Mouse (Mus musculus) MEL (cell line): ENCODE results near the gene Zfp385b. TPM values are rescaled to one million over a fixed set of nuclear protein-coding genes. Genes with fewer than 3 reads are reported as not detected.

Source experiments
- DNase-seq: peaks from one replicate; pipeline ENCODE4 v3.0.0; 2011; ENCODE audit warnings: low read depth, low spot score
- H3K27ac ChIP-seq: 2 replicates; pipeline ENCODE4 v1.5.1; 2012; ENCODE audit warnings: low read depth, mild to moderate bottlenecking, control low read depth, low read length, moderate library complexity; ENCODE audit not compliant: control insufficient read depth
- H3K27me3 ChIP-seq, 2 experiments: fragments of 150-350 bp in 1 of 2; sonication (generic) in 1 of 2; 2 replicates each; pipeline ENCODE4 v1.6.1; 2012; ENCODE audit warnings: low read length in 2 of 2, mild to moderate bottlenecking in 2 of 2, improper control_type of control experiment in 1 of 2, moderate library complexity in 1 of 2; ENCODE audit not compliant: insufficient read depth in 2 of 2, control insufficient read depth in 1 of 2
- H3K36me3 ChIP-seq, 2 experiments: 2 replicates each; pipeline ENCODE4 v1.6.1; 2012 to 2014; ENCODE audit warnings: low read length in 2 of 2, improper control_type of control experiment in 1 of 2, inconsistent platforms in 1 of 2, mild to moderate bottlenecking in 1 of 2; ENCODE audit not compliant: insufficient read depth in 2 of 2, control insufficient read depth in 1 of 2
- H3K4me1 ChIP-seq, 2 experiments: fragments of 150-350 bp in 1 of 2; sonication (generic) in 1 of 2; 2 replicates each; pipeline ENCODE4 v1.6.1; 2012; ENCODE audit warnings: low read length in 2 of 2, improper control_type of control experiment in 1 of 2, mild to moderate bottlenecking in 1 of 2; ENCODE audit not compliant: insufficient read depth in 2 of 2, control insufficient read depth in 1 of 2
- H3K4me3 ChIP-seq, 2 experiments: fragments of 150-350 bp in 1 of 2; sonication (generic) in 1 of 2; 2 replicates each; pipeline ENCODE4 v1.5.1; 2012; ENCODE audit warnings: low read depth in 2 of 2, low read length in 2 of 2, mild to moderate bottlenecking in 2 of 2, moderate library complexity in 2 of 2, control low read depth in 1 of 2, improper control_type of control experiment in 1 of 2; ENCODE audit not compliant: control insufficient read depth in 1 of 2, insufficient read depth in 1 of 2
- H3K79me2 ChIP-seq: 2 replicates; pipeline ENCODE4 v1.6.1; 2012; ENCODE audit warnings: mild to moderate bottlenecking, low read length, moderate library complexity; ENCODE audit not compliant: control insufficient read depth, poor library complexity, insufficient read depth
- H3K9ac ChIP-seq: 2 replicates; pipeline ENCODE4 v1.6.1; 2012; ENCODE audit warnings: low read depth, mild to moderate bottlenecking, control low read depth, low read length, moderate library complexity; ENCODE audit not compliant: control insufficient read depth, poor library complexity, severe bottlenecking
- H3K9me3 ChIP-seq: fragments of 150-350 bp; sonication (generic); replicated peaks from 2 replicates; pipeline ENCODE4 v1.6.1; 2012; ENCODE audit warnings: mild to moderate bottlenecking, low read length, improper control_type of control experiment, moderate library complexity; ENCODE audit not compliant: insufficient read depth
- CHD1 ChIP-seq: IDR thresholded peaks from 2 replicates; pipeline ENCODE4 v1.6.1; 2012; ENCODE audit warnings: low read depth, mild to moderate bottlenecking, inconsistent platforms, low read length, improper control_type of control experiment
- CHD2 ChIP-seq: IDR thresholded peaks from 2 replicates; pipeline ENCODE4 v1.6.1; 2011; ENCODE audit warnings: low read length, improper control_type of control experiment
- ELF1 ChIP-seq: IDR thresholded peaks from 2 replicates; pipeline ENCODE4 v1.6.1; 2014; ENCODE audit warnings: low read depth, mild to moderate bottlenecking, inconsistent platforms, low read length, improper control_type of control experiment, moderate library complexity
- EP300 ChIP-seq, 2 experiments: IDR thresholded peaks; 2 replicates each; pipeline ENCODE4 v1.6.1; 2011; ENCODE audit warnings: improper control_type of control experiment in 2 of 2, low read length in 2 of 2, low read depth in 1 of 2, mild to moderate bottlenecking in 1 of 2
- ETS1 ChIP-seq: IDR thresholded peaks from 2 replicates; pipeline ENCODE4 v1.6.1; 2012; ENCODE audit warnings: low read depth, mild to moderate bottlenecking, inconsistent platforms, low read length, improper control_type of control experiment, moderate library complexity
- GABPA ChIP-seq: IDR thresholded peaks from 2 replicates; pipeline ENCODE4 v1.6.1; 2012; ENCODE audit warnings: low read depth, mild to moderate bottlenecking, inconsistent platforms, low read length, improper control_type of control experiment, moderate library complexity
- GATA1 ChIP-seq: IDR thresholded peaks from 2 replicates; pipeline ENCODE4 v1.6.1; 2011; ENCODE audit warnings: low read depth, low read length, improper control_type of control experiment
- JUND ChIP-seq: IDR thresholded peaks from 2 replicates; pipeline ENCODE4 v1.6.1; 2011; ENCODE audit warnings: low read depth, mild to moderate bottlenecking, improper control_type of control experiment, low read length
- KAT2A ChIP-seq: conservative IDR thresholded peaks from 2 replicates; pipeline ENCODE4 v1.6.1; 2012; ENCODE audit warnings: low read depth, low read length, improper control_type of control experiment, inconsistent platforms
- MAFK ChIP-seq: IDR thresholded peaks from 2 replicates; pipeline ENCODE4 v1.6.1; 2011; ENCODE audit warnings: low read depth, mild to moderate bottlenecking, low read length, improper control_type of control experiment, borderline replicate concordance
- MAX ChIP-seq: IDR thresholded peaks from 2 replicates; pipeline ENCODE4 v1.6.1; 2011; ENCODE audit warnings: low read length, improper control_type of control experiment
- MAZ ChIP-seq: IDR thresholded peaks from 2 replicates; pipeline ENCODE4 v1.6.1; 2012; ENCODE audit warnings: low read depth, mild to moderate bottlenecking, inconsistent platforms, low read length, improper control_type of control experiment
- MEF2A ChIP-seq: IDR thresholded peaks from 2 replicates; pipeline ENCODE4 v1.6.1; 2014; ENCODE audit warnings: low read depth, mild to moderate bottlenecking, inconsistent platforms, low read length, improper control_type of control experiment; ENCODE audit not compliant: poor library complexity, insufficient replicate concordance, severe bottlenecking; ENCODE audit errors: extremely low read depth
- MYB ChIP-seq: IDR thresholded peaks from 2 replicates; pipeline ENCODE4 v1.6.1; 2011; ENCODE audit warnings: mild to moderate bottlenecking, low read depth, low read length, improper control_type of control experiment
- MYC ChIP-seq: IDR thresholded peaks from 2 replicates; pipeline ENCODE4 v1.6.1; 2011; ENCODE audit warnings: low read depth, mild to moderate bottlenecking, low read length, improper control_type of control experiment, moderate library complexity
- NELFE ChIP-seq: IDR thresholded peaks from 2 replicates; pipeline ENCODE4 v1.6.1; 2011; ENCODE audit warnings: low read depth, low read length, improper control_type of control experiment
- POLR2AphosphoS2 ChIP-seq: IDR thresholded peaks from 2 replicates; pipeline ENCODE4 v1.6.1; 2011; ENCODE audit warnings: low read length, improper control_type of control experiment
- RAD21 ChIP-seq: IDR thresholded peaks from 2 replicates; pipeline ENCODE4 v1.6.1; 2011; ENCODE audit warnings: mild to moderate bottlenecking, low read depth, low read length, improper control_type of control experiment
- SIN3A ChIP-seq: IDR thresholded peaks from 2 replicates; pipeline ENCODE4 v1.6.1; 2012; ENCODE audit warnings: low read length, improper control_type of control experiment, inconsistent platforms
- SMC3 ChIP-seq: IDR thresholded peaks from 2 replicates; pipeline ENCODE4 v1.6.1; 2011; ENCODE audit warnings: low read depth, low read length, improper control_type of control experiment
- TAL1 ChIP-seq: IDR thresholded peaks from 2 replicates; pipeline ENCODE4 v1.6.1; 2012; ENCODE audit warnings: mild to moderate bottlenecking, inconsistent platforms, low read length, moderate library complexity, mixed read lengths
- TCF12 ChIP-seq: IDR thresholded peaks from 2 replicates; pipeline ENCODE4 v1.6.1; 2014; ENCODE audit warnings: low read depth, mild to moderate bottlenecking, inconsistent platforms, low read length, improper control_type of control experiment, moderate library complexity
- USF1 ChIP-seq: IDR thresholded peaks from 2 replicates; pipeline ENCODE4 v1.6.1; 2014; ENCODE audit warnings: low read depth, mild to moderate bottlenecking, inconsistent platforms, low read length, improper control_type of control experiment, moderate library complexity
- USF2 ChIP-seq, 2 experiments: IDR thresholded peaks; 2 replicates each; pipeline ENCODE4 v1.6.1; 2011 to 2012; ENCODE audit warnings: improper control_type of control experiment in 2 of 2, low read length in 2 of 2, borderline replicate concordance in 1 of 2, inconsistent platforms in 1 of 2, low read depth in 1 of 2, mild to moderate bottlenecking in 1 of 2; ENCODE audit not compliant: insufficient read depth in 1 of 2
- ZC3H11A ChIP-seq: IDR thresholded peaks from 2 replicates; pipeline ENCODE4 v1.6.1; 2012; ENCODE audit warnings: low read depth, mild to moderate bottlenecking, inconsistent platforms, low read length, improper control_type of control experiment
- ZMIZ1 ChIP-seq: IDR thresholded peaks from 2 replicates; pipeline ENCODE4 v1.6.1; 2012; ENCODE audit warnings: low read depth, mild to moderate bottlenecking, inconsistent platforms, low read length, improper control_type of control experiment, moderate library complexity
- polyA plus RNA-seq, 2 experiments: library from polyadenylated mRNA; stranded (reverse) in 1 of 2; unstranded in 1 of 2; fragments of >175 nt in 1 of 2; fragments of >200 nt in 1 of 2; gene quantifications; 2 replicates each; pipeline versions ENCODE4 v1.2.1 to v1.2.4; 2012; ENCODE audit warnings: low replicate concordance in 2 of 2, low read depth in 1 of 2; ENCODE audit not compliant: insufficient read length in 2 of 2, insufficient read depth in 1 of 2, missing spikeins in 1 of 2
- total RNA-seq: library from RNA; depleted of rRNA; stranded (reverse); fragments of 300-350 nt; gene quantifications from 2 replicates; pipeline ENCODE4 v1.2.3, GENCODE M21; 2012

The Zfp385b gene
- total and polyA plus RNA-seq, 3 experiments: not detected

- no peak for DNase-seq
- H3K4me1 ChIP-seq: no peaks in the 10 kb centered on the region
- no peaks in the 10 kb centered on the region for H3K9me3 ChIP-seq
- no peak overlapping the region for H3K4me3 ChIP-seq
- TF ChIP-seq MAZ (no peak), GATA1 (no peak), MYB (no peak), NELFE (no peak), TAL1 (no peak), KAT2A (no peak), MYC (no peak), MEF2A (no peak), MAFK (no peak), USF1 (no peak), CHD1 (no peak), RAD21 (no peak), EP300 (IDR thresholded peaks at IDR 0.05; ENCODE audit: low read depth in 1 of 2, low read length in 2 of 2) (no peak)
- TF ChIP-seq, all 39 proteins: peak for 0
- Histone ChIP-seq H3K27ac (no peak overlapping the region), H3K9ac (no peak overlapping the region), H3K36me3 (no peaks in the 10 kb centered on the region), H3K27me3 (no peaks in the 10 kb centered on the region; a peak in 1 of 4 replicates), H3K79me2 (no peaks in the 10 kb centered on the region)
Measured at GRCm38 (mm10) chr2:77515654-77516053, 303.8 kb downstream of the Zfp385b start.

GRCm38 (mm10) chr2:77515011-77515410, 304.4 kb downstream of the Zfp385b start:
- Histone ChIP-seq H3K4me1 (no peaks in the 10 kb centered on the region), H3K79me2 (no peaks in the 10 kb centered on the region), H3K27me3 (no peaks in the 10 kb centered on the region; a peak in 1 of 4 replicates), H3K27ac (no peak overlapping the region), H3K9ac (no peak overlapping the region), H3K4me3 (no peak overlapping the region), H3K9me3 (no peaks in the 10 kb centered on the region), H3K36me3 (no peaks in the 10 kb centered on the region)
- TF ChIP-seq MYC (no peak), TAL1 (no peak), ZC3H11A (no peak), SIN3A (no peak), ZMIZ1 (no peak)
- DNase-seq: no peak

GRCm38 (mm10) chr2:77514476-77514875, 305.0 kb downstream of the Zfp385b start:
- no peak overlapping the region for H3K9ac ChIP-seq
- no peak for DNase-seq
- H3K27me3 ChIP-seq: no peaks in the 10 kb centered on the region; a peak in 1 of 4 replicates
- no peak overlapping the region for H3K4me3 ChIP-seq
- no peaks in the 10 kb centered on the region for H3K36me3 ChIP-seq
- H3K79me2 ChIP-seq: no peaks in the 10 kb centered on the region
- no peaks in the 10 kb centered on the region for H3K9me3 ChIP-seq
- no peak overlapping the region for H3K27ac ChIP-seq
- TF ChIP-seq GATA1: no peak
- no peak for TF ChIP-seq CHD2
- TF ChIP-seq ETS1: no peak
- TF ChIP-seq ELF1: no peak
- TF ChIP-seq GABPA: no peak
- TF ChIP-seq USF2 (IDR thresholded peaks at IDR 0.05; ENCODE audit: borderline replicate concordance in 1 of 2, insufficient read depth in 1 of 2, low read depth in 1 of 2, low read length in 2 of 2): no peak
- TF ChIP-seq MAX: no peak
- no peak for TF ChIP-seq RAD21
- TF ChIP-seq TCF12: no peak
- TF ChIP-seq MAFK: no peak
- TF ChIP-seq POLR2AphosphoS2: no peak
- no peak for TF ChIP-seq JUND
- TF ChIP-seq SMC3: no peak
- no peaks in the 10 kb centered on the region for H3K4me1 ChIP-seq
